Mouse (Mus musculus) CD4-positive, CD25-positive, alpha-beta regulatory T cell, adult 2 months (primary cell): ENCODE data around the gene Best3.
"Not testable (repeated sequence)": the region's sequence is repeated elsewhere in the genome, so short reads cannot be mapped to it uniquely, and the experiment has no call there.

Experiments used
- DNase-seq: peaks from one replicate; pipeline ENCODE4 v3.0.0-alpha.2; 2012; ENCODE audit warnings: low read depth, low spot score

Best3 gene

GRCm38 (mm10) chr10:117026176-117026575, 40.1 kb downstream of the Best3 start:
- no peak for DNase-seq

- DNase-seq = no peak
Observed at GRCm38 (mm10) chr10:117031160-117031559, 45.0 kb downstream of the Best3 start.

DNA sequence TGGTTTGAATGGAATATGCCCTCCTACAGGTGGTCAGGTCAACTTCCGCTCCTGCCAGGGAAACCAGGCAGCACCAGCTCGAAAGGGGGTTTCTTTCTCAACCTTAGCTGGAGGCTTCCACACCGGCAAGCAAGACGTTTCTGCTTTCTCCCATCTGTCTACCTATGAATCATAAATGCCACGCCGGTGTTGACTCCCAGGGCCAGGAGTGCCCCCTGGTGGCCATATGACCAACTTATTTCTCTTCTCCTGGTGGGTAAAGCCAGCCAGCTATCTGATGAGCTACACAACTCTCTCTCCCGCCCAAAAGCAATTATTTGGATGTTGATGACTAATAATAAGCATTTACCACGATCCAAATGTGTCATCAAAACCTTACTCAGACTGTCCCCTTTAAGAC, 47.7 kb downstream of the Best3 start:
- peak; percentile 87 for DNase-seq

DNA sequence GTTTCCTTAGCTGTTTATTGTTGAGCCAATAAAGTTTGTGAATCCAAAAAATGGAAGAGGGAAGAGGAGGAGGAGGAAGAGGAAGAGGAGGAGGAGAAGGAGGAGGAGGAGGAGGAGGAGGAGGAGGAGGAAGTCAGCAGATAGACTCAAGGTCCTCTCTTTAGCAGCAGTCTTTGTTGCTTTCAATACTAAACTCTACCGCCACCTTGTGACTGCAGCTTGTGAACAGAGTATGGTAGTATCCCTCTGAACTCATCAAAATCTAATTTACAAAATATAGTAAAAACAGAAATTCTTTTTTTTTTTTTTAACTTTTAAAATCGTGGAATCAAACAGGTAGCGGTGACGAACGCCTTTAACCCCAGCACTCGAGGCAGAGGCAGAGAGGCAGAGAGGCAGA, 54.2 kb downstream of the Best3 start:
- peak; percentile 26 for DNase-seq

- no peak for DNase-seq
Observed at GRCm38 (mm10) chr10:117042295-117042694, 56.2 kb downstream of the Best3 start.

DNA sequence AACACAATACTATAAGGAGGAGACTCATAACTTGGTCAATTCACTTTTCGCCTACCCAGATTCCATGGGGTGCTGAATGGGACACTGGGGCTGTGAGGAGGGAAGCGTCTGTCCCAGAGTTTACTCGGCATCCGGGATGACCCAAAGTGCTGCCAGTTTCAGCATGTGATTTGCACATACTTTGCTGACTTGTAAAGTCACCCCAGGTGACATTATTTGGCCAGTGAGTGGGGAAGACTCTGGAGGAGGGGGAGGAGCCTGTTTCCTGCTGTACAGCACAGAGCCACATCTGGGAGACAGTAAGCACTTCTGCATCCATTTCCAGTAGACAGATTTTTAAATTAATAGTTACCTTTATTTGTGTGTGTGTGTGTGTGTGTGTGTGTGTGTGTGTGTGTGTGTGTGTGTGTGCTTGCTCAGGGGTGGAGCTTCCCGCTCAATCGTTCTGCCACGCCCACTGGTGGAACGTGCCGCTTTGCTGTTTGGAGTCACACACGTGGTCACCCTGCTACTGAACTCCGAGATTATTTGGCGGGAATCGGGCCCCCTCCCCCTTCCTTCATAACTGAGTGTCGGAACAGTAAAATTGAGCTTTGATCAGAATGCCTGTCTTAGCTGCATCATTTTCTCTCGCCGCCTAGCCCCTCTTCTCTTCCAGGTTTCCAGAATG, 57.5 kb downstream of the Best3 start:
- DNase-seq = not testable (repeated sequence)

- no peak for DNase-seq
Observed at GRCm38 (mm10) chr10:117045175-117046056, 59.3 kb downstream of the Best3 start, which contains the start of gene Lrrc10. Gene Lrrc10 (plus strand): TSS chr10:117045341.

DNA sequence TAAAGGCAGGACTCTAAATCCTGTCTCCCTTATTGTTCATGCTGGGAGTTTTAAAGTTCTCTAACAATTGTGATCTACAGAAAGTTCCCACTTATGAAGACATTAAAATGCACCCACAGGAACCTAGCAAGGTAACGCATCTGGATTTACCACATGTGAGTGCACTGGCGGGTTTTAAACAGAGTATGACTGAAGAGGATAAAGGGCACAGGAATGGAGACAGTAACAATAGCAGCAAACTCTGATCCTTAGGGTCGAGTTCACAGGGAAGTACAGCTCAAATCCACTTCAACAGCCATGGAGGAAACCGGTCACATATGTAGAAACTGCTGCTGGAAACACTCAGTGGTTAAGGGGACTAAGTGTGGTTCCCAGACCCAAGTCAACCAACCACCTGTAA, 63.1 kb downstream of the Best3 start:
- no peak for DNase-seq

DNA sequence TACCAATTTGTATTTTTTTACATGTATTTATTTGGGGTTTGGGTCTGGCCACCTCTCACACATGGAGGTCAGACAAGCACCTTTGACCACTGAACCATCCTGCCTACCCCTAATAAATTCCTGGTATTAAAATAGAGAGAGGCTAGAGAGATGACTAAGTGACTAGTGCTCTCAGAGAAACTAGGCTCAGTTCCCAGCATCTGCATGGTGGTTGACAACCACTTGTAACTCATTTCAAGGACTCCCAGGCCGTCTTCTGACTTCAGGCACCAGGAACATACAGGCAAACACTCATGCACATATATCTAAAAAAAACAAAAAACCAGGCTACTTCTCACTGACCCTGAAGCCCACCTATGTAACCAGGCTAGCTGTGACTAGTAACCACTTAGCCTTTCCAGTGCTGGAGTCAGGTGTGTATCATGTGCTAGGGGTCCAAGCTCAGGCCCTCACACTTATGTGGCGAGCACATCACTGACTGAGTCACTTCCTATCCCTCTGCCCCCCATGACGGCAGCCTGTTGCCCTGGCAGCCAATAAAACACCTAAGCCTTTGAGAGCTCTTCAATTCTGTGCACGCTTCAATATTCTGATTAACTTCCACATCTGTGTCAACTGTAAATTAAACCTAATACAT, 64.0 kb downstream of the Best3 start:
- no peak for DNase-seq

DNA sequence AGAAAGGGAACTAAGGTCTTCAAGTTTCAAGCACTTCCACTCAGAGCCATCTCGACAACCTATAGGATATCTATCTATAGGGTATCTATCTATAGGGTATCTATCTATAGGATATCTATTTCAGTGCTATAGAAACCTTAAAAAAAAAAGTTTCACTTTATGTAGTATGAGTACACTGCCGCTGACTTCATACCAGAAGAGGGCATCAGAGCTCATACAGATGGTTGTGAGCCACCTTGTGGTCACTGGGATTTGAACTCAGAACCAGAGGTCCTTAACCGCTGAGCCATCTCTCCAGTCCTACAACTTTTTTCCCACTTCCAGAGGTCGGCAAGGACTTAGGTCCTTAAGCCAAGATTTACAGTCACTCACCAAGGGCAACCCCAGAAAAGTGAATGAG, 69.6 kb downstream of the Best3 start:
- DNase-seq = peak; percentile 41

DNA sequence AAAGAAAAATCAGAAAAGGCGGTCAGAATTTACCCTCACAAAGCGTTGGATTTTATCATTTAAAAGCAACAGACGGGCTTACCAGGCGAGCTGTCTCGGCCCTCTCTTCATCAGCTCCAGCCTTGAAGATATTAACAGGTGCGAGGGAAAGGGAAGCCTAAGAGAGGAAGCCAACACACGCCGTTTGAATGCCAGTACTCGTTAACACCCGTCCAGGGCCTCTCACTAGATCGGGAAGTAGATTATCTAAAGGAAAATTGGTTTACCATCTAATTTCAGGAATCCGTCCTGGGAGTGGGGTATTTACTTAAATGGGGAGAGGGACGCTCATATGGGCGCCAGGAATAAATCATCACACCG, 76.8 kb downstream of the Best3 start:
- no peak for DNase-seq

DNA sequence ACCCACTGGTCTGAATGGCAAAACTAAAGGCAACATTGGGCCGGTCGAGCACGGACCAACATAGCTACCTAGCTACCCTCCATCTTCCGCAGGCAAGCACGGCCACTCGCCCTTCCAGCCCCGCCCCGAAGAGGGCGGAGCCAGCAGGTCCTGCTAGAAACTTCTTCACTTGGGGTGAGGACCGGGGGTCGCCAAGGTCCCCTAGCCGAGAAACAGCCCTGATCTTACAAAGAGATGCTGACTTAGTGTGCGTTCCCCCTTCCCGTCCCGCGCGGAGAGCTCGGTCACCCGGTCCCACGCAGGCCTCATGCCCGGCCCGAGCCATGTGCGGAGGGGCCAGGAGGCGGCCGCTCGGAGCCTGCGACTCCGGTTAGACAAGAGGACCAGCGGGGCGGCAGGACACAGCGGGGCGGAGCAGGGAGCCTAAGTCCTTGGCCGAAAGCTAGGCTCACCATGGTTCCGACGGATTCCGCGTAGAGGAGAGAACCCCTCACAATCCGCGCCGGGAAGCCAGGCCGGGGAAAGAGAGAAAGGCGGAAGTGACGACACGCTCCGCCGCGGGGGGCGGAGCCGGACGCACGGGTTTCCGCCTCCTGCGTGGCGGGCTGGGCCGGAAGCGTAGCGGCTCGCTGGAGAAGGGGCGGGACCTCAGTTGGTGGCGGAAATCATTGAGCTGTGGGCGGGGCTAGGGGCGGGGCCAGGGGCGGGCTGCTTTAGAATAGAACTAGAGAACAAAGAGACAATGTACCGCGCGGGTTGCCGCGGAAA, 77.3 kb downstream of the Best3 start, which contains the start of gene Cct2:
Gene Cct2, minus strand, starts transcription at position 561 of the 768 bp plus-strand sequence.
- DNase-seq = peak; percentile 99

DNA sequence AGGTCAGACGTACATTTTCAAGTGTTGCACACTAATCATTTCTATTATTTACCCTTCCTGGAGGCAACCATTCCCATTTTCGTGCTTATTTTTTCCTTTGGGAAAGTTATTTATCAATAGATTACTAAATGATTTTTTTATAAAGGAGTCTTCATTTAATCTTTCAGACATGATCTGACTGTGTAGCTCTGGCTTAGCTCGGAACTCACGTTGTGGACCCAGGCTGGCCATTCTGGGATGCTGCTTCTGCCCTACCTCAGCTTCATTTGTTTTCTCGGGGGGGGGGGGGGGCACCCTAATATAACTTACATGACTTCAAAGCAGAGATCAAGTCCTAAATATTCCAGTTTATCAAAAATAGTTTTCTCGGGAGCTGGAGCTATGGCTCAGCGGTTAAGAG, 78.0 kb downstream of the Best3 start:
- peak; percentile 39 for DNase-seq

DNA sequence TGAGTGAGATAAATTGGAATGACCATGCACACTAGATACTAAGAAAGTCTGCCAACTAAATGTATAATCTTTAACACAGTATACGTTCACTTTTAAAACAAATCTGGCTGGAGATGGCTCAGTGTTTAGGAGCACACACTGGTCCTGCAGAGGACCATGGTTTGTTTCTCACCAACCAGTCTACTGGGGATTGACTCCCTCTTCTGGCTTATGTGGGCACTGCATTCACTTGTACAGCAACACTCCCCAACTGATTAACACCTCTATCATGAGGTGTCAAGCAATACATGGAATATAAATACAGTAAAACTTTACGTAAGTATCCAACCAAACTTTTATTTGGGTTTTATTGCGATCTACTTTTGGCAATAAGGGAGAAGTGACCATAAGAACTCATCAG, 83.0 kb downstream of the Best3 start:
- DNase-seq = peak; percentile 25

GRCm38 (mm10) chr10:117072191-117072888, 86.2 kb downstream of the Best3 start:
- no peak for DNase-seq

DNA sequence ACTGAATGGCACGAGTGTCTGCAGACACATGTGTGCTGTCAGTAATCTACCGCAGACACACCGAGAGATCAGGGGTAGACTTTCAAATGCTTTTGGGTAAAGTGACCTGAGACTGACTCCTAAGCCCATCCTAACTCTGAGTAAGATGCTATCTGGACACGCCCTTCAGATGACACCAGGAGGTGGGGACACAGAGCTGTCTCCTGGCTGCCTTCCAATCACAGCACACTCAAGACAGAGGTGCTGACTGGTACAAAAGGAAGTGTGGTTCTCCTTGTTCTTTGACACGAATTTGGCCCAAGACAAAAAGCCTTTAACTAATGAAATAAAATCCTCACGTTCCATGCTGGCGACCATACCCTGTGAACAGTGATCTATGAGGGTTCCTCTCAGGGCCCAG, 87.1 kb downstream of the Best3 start:
- no peak for DNase-seq
